Mouse (Mus musculus): ENCODE data around the gene Wfdc17. TPM values are rescaled to one million over a fixed set of nuclear protein-coding genes. Genes with fewer than 3 reads are reported as not detected.

The Wfdc17 gene
- polyA plus RNA-seq, 1 experiment from 2014 or later = 0.39 TPM

GRCm38 (mm10) chr11:83713925-83714324, 10.1 kb downstream of the Wfdc17 start:
- ATAC-seq (ENCODE audit: low FRiP score, low read depth) = no peak
- no peak overlapping the region for H3K4me3 ChIP-seq

GRCm38 (mm10) chr11:83717042-83717665, 13.4 kb downstream of the Wfdc17 start:
- 84% methylated on average over 6 of the region's 6 CpGs for WGBS
- Histone ChIP-seq H3K9ac (no peak overlapping the region), H3K36me3 (no peaks in the 10 kb centered on the region), H3K4me1 (no peaks in the 10 kb centered on the region), H3K9me3 (no peaks in the 10 kb centered on the region), H3K27me3 (no peaks in the 10 kb centered on the region), H3K27ac (no peak overlapping the region), H3K4me3 (no peak overlapping the region), H3K4me2 (replicated peaks) (no peak overlapping the region)
- ATAC-seq (ENCODE audit: low FRiP score, low read depth) = no peak

More at GRCm38 (mm10) chr11:83713925-83714324, 10.1 kb downstream of the Wfdc17 start:
- no peaks in the 10 kb centered on the region for H3K4me1 ChIP-seq
- no peaks in the 10 kb centered on the region for H3K36me3 ChIP-seq
- H3K27me3 ChIP-seq = no peaks in the 10 kb centered on the region
- no peak overlapping the region for H3K9ac ChIP-seq
- WGBS = 83% methylated on average over 2 of the region's 2 CpGs
- H3K4me2 ChIP-seq (replicated peaks) = no peak overlapping the region
- no peaks in the 10 kb centered on the region for H3K9me3 ChIP-seq
- H3K27ac ChIP-seq = no peak overlapping the region

GRCm38 (mm10) chr11:83720766-83721165, 17.0 kb downstream of the Wfdc17 start:
- no peak overlapping the region for H3K4me3 ChIP-seq
- H3K9ac ChIP-seq = no peak overlapping the region
- no peaks in the 10 kb centered on the region for H3K36me3 ChIP-seq
- no peaks in the 10 kb centered on the region for H3K9me3 ChIP-seq
- no peak for ATAC-seq (ENCODE audit: low FRiP score, low read depth)
- no peaks in the 10 kb centered on the region for H3K4me1 ChIP-seq
- no peaks in the 10 kb centered on the region for H3K27me3 ChIP-seq
- no peak overlapping the region for H3K4me2 ChIP-seq (replicated peaks)
- H3K27ac ChIP-seq = no peak overlapping the region

- WGBS = 59% methylated on average over 3 of the region's 3 CpGs
Observed at GRCm38 (mm10) chr11:83728757-83729432, 25.1 kb downstream of the Wfdc17 start.

GRCm38 (mm10) chr11:83731116-83731515, 27.3 kb downstream of the Wfdc17 start:
- Histone ChIP-seq H3K36me3 (no peaks in the 10 kb centered on the region), H3K27ac (no peak overlapping the region), H3K27me3 (no peaks in the 10 kb centered on the region), H3K4me3 (no peak overlapping the region), H3K9me3 (no peaks in the 10 kb centered on the region), H3K4me1 (no peaks in the 10 kb centered on the region), H3K9ac (no peak overlapping the region), H3K4me2 (replicated peaks) (no peak overlapping the region)
- 90% methylated on average over 1 of the region's 1 CpGs for whole genome bisulfite sequencing
- no peak for ATAC-seq (ENCODE audit: low FRiP score, low read depth)

More at GRCm38 (mm10) chr11:83728757-83729432, 25.1 kb downstream of the Wfdc17 start:
- H3K9ac ChIP-seq = no peak overlapping the region
- H3K9me3 ChIP-seq = no peaks in the 10 kb centered on the region
- H3K4me2 ChIP-seq (replicated peaks) = no peak overlapping the region
- no peak overlapping the region for H3K27ac ChIP-seq
- H3K27me3 ChIP-seq = no peaks in the 10 kb centered on the region
- H3K4me1 ChIP-seq = no peaks in the 10 kb centered on the region
- no peak for ATAC-seq (ENCODE audit: low FRiP score, low read depth)
- no peaks in the 10 kb centered on the region for H3K36me3 ChIP-seq
- no peak overlapping the region for H3K4me3 ChIP-seq

GRCm38 (mm10) chr11:83733071-83733640, 29.4 kb downstream of the Wfdc17 start:
- Histone ChIP-seq H3K4me2 (replicated peaks) (no peak overlapping the region), H3K27ac (no peak overlapping the region), H3K27me3 (no peaks in the 10 kb centered on the region), H3K36me3 (no peaks in the 10 kb centered on the region), H3K4me1 (no peaks in the 10 kb centered on the region), H3K9ac (no peak overlapping the region), H3K4me3 (no peak overlapping the region), H3K9me3 (no peaks in the 10 kb centered on the region)
- WGBS = 74% methylated on average over 5 of the region's 5 CpGs
- ATAC-seq (ENCODE audit: low FRiP score, low read depth) = no peak

- WGBS = 88% methylated on average over 1 of the region's 1 CpGs
- Histone ChIP-seq H3K27me3 (no peaks in the 10 kb centered on the region), H3K9me3 (no peaks in the 10 kb centered on the region), H3K9ac (no peak overlapping the region), H3K4me2 (replicated peaks) (no peak overlapping the region), H3K4me1 (no peaks in the 10 kb centered on the region), H3K27ac (no peak overlapping the region), H3K36me3 (no peaks in the 10 kb centered on the region), H3K4me3 (no peak overlapping the region)
- ATAC-seq (ENCODE audit: low FRiP score, low read depth) = no peak
Observed at GRCm38 (mm10) chr11:83734215-83734614, 30.4 kb downstream of the Wfdc17 start.

GRCm38 (mm10) chr11:83735881-83736280, 32.1 kb downstream of the Wfdc17 start:
- no peaks in the 10 kb centered on the region for H3K4me1 ChIP-seq
- no peaks in the 10 kb centered on the region for H3K36me3 ChIP-seq
- H3K9me3 ChIP-seq = no peaks in the 10 kb centered on the region
- H3K4me2 ChIP-seq (replicated peaks) = no peak overlapping the region
- 0 out of 2 replicates have a peak, but pooled peaks cover 5% of the 10 kb centered on the region for H3K27me3 ChIP-seq
- no peak overlapping the region for H3K9ac ChIP-seq
- WGBS = 60% methylated on average over 2 of the region's 2 CpGs
- no peak overlapping the region for H3K4me3 ChIP-seq
- H3K27ac ChIP-seq = no peak overlapping the region
- ATAC-seq (ENCODE audit: low FRiP score, low read depth) = no peak

GRCm38 (mm10) chr11:83737109-83737558, 33.3 kb downstream of the Wfdc17 start:
- H3K27ac ChIP-seq = no peak overlapping the region
- 0 out of 2 replicates have a peak, but pooled peaks cover 8% of the 10 kb centered on the region for H3K27me3 ChIP-seq
- 78% methylated on average over 3 of the region's 3 CpGs for WGBS
- H3K9me3 ChIP-seq = no peaks in the 10 kb centered on the region
- no peaks in the 10 kb centered on the region for H3K4me1 ChIP-seq
- ATAC-seq (ENCODE audit: low FRiP score, low read depth) = no peak
- H3K4me3 ChIP-seq = no peak overlapping the region
- H3K36me3 ChIP-seq = no peaks in the 10 kb centered on the region
- H3K9ac ChIP-seq = no peak overlapping the region
- H3K4me2 ChIP-seq (replicated peaks) = no peak overlapping the region

GRCm38 (mm10) chr11:83739241-83739640, 35.5 kb downstream of the Wfdc17 start:
- WGBS = 31% methylated on average over 5 of the region's 5 CpGs
- no peak for ATAC-seq (ENCODE audit: low FRiP score, low read depth)
- H3K36me3 ChIP-seq = no peaks in the 10 kb centered on the region
- H3K4me1 ChIP-seq = no peaks in the 10 kb centered on the region
- H3K4me2 ChIP-seq (replicated peaks) = no peak overlapping the region
- no peak overlapping the region for H3K9ac ChIP-seq
- H3K27ac ChIP-seq = no peak overlapping the region
- no peaks in the 10 kb centered on the region for H3K9me3 ChIP-seq
- 0 out of 2 replicates have a peak, but pooled peaks cover 11% of the 10 kb centered on the region for H3K27me3 ChIP-seq
- no peak overlapping the region for H3K4me3 ChIP-seq

- no peak overlapping the region for H3K9ac ChIP-seq
- no peak overlapping the region for H3K4me3 ChIP-seq
- 74% methylated on average over 4 of the region's 4 CpGs for WGBS
- no peaks in the 10 kb centered on the region for H3K36me3 ChIP-seq
- no peaks in the 10 kb centered on the region for H3K9me3 ChIP-seq
- no peak overlapping the region for H3K4me2 ChIP-seq (replicated peaks)
- no peaks in the 10 kb centered on the region for H3K4me1 ChIP-seq
- H3K27ac ChIP-seq = no peak overlapping the region
- ATAC-seq (ENCODE audit: low FRiP score, low read depth) = no peak
- H3K27me3 ChIP-seq = 0 out of 2 replicates have a peak, but pooled peaks cover 11% of the 10 kb centered on the region
Observed at GRCm38 (mm10) chr11:83740443-83740991, 36.7 kb downstream of the Wfdc17 start.

- H3K4me2 ChIP-seq (replicated peaks) = no peak overlapping the region
- no peaks in the 10 kb centered on the region for H3K36me3 ChIP-seq
- WGBS = 71% methylated on average over 5 of the region's 5 CpGs
- H3K27ac ChIP-seq = no peak overlapping the region
- no peaks in the 10 kb centered on the region for H3K4me1 ChIP-seq
- no peak overlapping the region for H3K9ac ChIP-seq
- no peak overlapping the region for H3K4me3 ChIP-seq
- peaks cover 20% of the 10 kb centered on the region for H3K27me3 ChIP-seq
- ATAC-seq (ENCODE audit: low FRiP score, low read depth) = no peak
- no peaks in the 10 kb centered on the region for H3K9me3 ChIP-seq
Observed at GRCm38 (mm10) chr11:83741841-83742240, 38.0 kb downstream of the Wfdc17 start.
